Mouse (Mus musculus) heart, embryonic 15.5 days (tissue): ENCODE results near the gene Lsm6. TPM values are rescaled to one million over a fixed set of nuclear protein-coding genes. Genes with fewer than 3 reads are reported as not detected.
"Not testable (repeated sequence)": the region's sequence is repeated elsewhere in the genome, so short reads cannot be mapped to it uniquely, and the experiment has no call there.

Source experiments
- ATAC-seq: fragments of 200-750 bp; cut with Nextera tagmentation; replicated peaks from 2 replicates; pipeline ENCODE4 v1.8.0; 2017; ENCODE audit warnings: low read depth, moderate TSS enrichment; ENCODE audit not compliant: insufficient number of reproducible peaks, insufficient read depth, low FRiP score
- H3K27ac ChIP-seq: fragments of 300-500 bp; sonication (generic); 2 replicates; pipeline ENCODE4 v1.5.1; 2015; ENCODE audit warnings: mild to moderate bottlenecking, inconsistent platforms
- H3K27me3 ChIP-seq: fragments of 300-500 bp; sonication (generic); 2 replicates; pipeline ENCODE4 v1.6.1; 2015; ENCODE audit warnings: inconsistent platforms
- H3K36me3 ChIP-seq: fragments of 300-500 bp; sonication (generic); 2 replicates; pipeline ENCODE4 v1.6.1; 2015; ENCODE audit warnings: mild to moderate bottlenecking, inconsistent platforms
- H3K4me1 ChIP-seq: fragments of 300-500 bp; sonication (generic); replicated peaks from 2 replicates; pipeline ENCODE4 v1.6.1; 2015; ENCODE audit warnings: inconsistent platforms
- H3K4me2 ChIP-seq: fragments of 300-500 bp; sonication (generic); 2 replicates; pipeline ENCODE4 v1.6.1; 2015; ENCODE audit warnings: inconsistent platforms, mild to moderate bottlenecking, moderate library complexity
- H3K4me3 ChIP-seq: fragments of 300-500 bp; sonication (generic); 2 replicates; pipeline ENCODE4 v1.5.1; 2015; ENCODE audit warnings: mild to moderate bottlenecking, inconsistent platforms
- H3K9ac ChIP-seq: fragments of 300-500 bp; sonication (generic); 2 replicates; pipeline ENCODE4 v1.6.1; 2015; ENCODE audit warnings: mild to moderate bottlenecking, inconsistent platforms
- H3K9me3 ChIP-seq: fragments of 300-500 bp; sonication (generic); replicated peaks from 2 replicates; pipeline ENCODE4 v1.6.1; 2016; ENCODE audit warnings: inconsistent platforms
- WGBS: fragments of 180-500 bp; shearing (Covaris S2); methylation state at CpG from one replicate; pipeline ENCODE4 v1.1.7; 2015; ENCODE audit warnings: mixed read lengths; 5-methylcytosine and 5-hydroxymethylcytosine counted together
- polyA plus RNA-seq: library from polyadenylated mRNA; unstranded; fragments of >200 nt; fragmentation: Nextera tagmentation; extraction: Ambion mirVana; gene quantifications from 2 replicates; pipeline ENCODE4 v1.2.1, GENCODE M21; 2015

Lsm6 gene
- polyA plus RNA-seq, 1 experiment from 2014 or later, result 155 TPM

DNA sequence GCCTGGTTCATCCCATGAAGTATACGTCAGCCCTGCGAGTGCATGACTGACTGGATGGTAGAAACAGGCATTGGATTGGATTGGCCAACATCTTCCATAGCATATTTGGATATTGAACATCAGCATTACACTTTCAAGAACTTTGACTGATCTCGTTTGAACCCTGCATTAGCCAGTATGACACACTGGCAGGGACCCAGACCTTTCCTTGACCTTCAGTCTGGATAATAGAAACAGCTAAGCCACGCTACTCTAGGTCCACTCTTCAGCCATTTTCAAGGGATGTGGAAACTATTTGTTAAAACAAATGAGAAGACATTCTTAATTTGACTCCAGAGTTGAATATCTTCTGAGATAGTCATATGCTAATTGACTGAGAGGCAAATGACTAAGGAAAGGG, 3.6 kb upstream of the Lsm6 start:
- Histone ChIP-seq H3K4me3 (no peak overlapping the region), H3K9ac (no peak overlapping the region), H3K9me3 (no peaks in the 10 kb centered on the region), H3K27me3 (no peaks in the 10 kb centered on the region), H3K4me1 (peaks cover 5% of the 10 kb centered on the region), H3K36me3 (no peaks in the 10 kb centered on the region), H3K27ac (no peak overlapping the region), H3K4me2 (no peak overlapping the region)
- no peak for ATAC-seq
- 78% methylated on average over 4 of the region's 4 CpGs for WGBS

DNA sequence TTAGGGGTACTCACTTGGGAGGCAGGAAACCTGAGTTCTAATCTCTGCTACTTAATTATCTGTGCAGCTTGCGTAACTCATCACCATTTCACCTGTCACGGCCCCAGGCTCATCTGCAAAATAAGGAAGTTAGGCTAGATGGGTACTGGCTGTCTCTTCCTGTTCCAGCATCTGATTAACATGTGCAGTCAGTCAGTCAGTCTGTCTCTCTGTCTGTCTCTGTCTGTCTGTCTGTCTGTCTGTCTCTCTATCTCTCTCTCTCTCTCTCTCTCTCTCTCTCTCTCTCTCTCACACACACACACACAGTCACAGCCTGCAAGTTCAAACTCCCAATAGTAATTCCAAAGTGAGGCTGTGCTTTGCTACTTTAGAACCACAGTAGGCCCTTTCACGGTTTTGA, 967 bp downstream of the Lsm6 start:
- 22% methylated on average over 3 of the region's 3 CpGs for WGBS
- H3K36me3 ChIP-seq, ATAC-seq, H3K27me3 ChIP-seq, H3K9me3 ChIP-seq: not testable (repeated sequence)
- peak overlapping the region; percentile 84; the same call in 1 of the 2 replicates for H3K9ac ChIP-seq
- H3K4me2 ChIP-seq, result peak overlapping the region; percentile 58
- peaks cover 17% of the 10 kb centered on the region for H3K4me1 ChIP-seq
- H3K27ac ChIP-seq, result peak overlapping the region; percentile 96
- peak overlapping the region; percentile 77 for H3K4me3 ChIP-seq

DNA sequence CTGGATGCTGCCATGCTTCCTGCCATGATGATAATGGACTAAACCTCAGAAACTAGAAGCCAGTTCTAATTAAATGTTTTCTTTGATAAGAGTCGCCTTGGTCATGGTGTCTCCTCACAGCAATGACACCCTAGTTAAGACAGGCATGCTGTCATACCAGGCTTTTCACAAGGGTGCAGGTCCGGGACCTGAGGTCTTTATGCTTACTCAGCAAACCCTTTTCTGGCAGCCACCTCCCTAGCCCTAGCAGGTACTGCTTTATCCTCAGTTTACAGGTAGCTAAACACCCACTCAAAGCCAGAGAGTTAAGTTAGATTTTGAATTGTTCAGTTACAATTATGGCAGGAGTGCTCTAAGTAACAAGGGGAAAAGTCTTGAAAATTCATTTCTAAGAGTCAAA, 6.2 kb downstream of the Lsm6 start:
- no peak overlapping the region for H3K4me3 ChIP-seq
- H3K27me3 ChIP-seq, result no peaks in the 10 kb centered on the region
- H3K36me3 ChIP-seq, result peaks cover 26% of the 10 kb centered on the region
- no peak for ATAC-seq
- no peaks in the 10 kb centered on the region for H3K9me3 ChIP-seq
- H3K27ac ChIP-seq, result no peak overlapping the region
- 90% methylated on average over 2 of the region's 2 CpGs for WGBS
- H3K9ac ChIP-seq, result no peak overlapping the region
- peaks cover 13% of the 10 kb centered on the region for H3K4me1 ChIP-seq
- H3K4me2 ChIP-seq, result no peak overlapping the region

DNA sequence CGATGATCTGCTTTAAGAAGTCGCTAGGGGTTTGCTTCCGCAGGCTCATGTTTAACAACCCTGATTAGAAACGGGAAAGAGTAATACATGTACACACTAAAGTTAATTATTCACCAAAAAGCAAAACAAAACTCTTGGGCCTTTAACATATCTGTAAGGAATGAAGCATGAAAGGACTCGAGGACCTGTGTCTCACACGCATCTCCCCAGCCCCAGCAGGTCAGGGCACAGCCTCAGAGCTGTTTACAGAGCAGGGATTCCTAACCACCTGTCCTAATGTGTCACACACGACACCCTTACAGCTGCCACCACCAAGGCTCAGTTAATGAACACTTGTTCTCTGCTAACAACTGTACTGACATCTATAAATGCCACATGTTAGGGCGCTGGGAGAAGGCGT, 7.9 kb downstream of the Lsm6 start:
- peaks cover 36% of the 10 kb centered on the region for H3K36me3 ChIP-seq

DNA sequence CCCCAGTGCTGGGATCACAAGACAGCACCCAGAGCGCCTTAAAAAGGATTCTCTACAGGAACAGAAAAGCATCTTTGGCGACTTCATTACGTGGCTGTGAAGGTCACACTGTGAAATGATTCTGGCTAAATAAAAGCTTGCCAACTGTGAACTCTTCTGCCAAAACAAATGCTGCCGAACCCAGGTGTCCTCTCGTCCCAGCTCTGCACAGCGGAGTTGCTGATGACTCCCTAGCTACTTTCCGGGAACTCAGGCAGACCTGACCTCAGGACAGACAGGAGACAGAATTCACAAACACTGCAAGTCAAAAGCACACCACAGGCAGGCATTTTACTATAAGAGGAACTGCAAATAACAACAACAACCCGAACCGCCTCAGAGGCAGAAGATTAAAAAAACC, 8.5 kb downstream of the Lsm6 start:
- Histone ChIP-seq H3K9me3 (no peaks in the 10 kb centered on the region), H3K4me2 (no peak overlapping the region), H3K9ac (no peak overlapping the region), H3K27ac (no peak overlapping the region), H3K27me3 (no peaks in the 10 kb centered on the region), H3K4me1 (0 out of 2 replicates have a peak, but pooled peaks cover 3% of the 10 kb centered on the region), H3K36me3 (peaks cover 40% of the 10 kb centered on the region), H3K4me3 (no peak overlapping the region)
- no peak for ATAC-seq
- 90% methylated on average over 9 of the region's 9 CpGs for WGBS

More for the DNA sequence above, 7.9 kb downstream of the Lsm6 start:
- Histone ChIP-seq H3K4me1 (0 out of 2 replicates have a peak, but pooled peaks cover 3% of the 10 kb centered on the region), H3K9ac (no peak overlapping the region), H3K9me3 (no peaks in the 10 kb centered on the region), H3K27me3 (no peaks in the 10 kb centered on the region), H3K4me2 (no peak overlapping the region), H3K4me3 (no peak overlapping the region), H3K27ac (no peak overlapping the region)
- no peak for ATAC-seq
- WGBS, result 81% methylated on average over 9 of the region's 9 CpGs

DNA sequence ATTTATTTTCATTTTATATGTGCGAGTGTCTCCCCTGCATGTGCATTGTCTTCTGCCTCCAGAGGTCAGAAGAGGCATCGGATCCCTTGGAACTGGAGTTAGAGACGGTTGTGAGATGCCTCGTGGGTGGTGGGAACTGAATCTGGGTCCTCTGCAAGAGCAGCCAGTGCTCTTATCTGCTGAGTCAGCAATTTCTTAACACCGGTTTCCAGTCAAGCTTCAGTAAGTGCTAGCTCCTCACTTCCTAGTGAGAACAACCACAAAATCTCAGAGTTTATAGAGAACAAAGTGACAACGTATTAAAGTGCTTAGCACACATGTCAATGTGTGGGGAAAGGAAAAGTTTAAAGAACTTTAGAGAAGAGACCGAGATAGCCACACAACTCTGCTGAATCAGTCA, 9.2 kb downstream of the Lsm6 start:
- H3K9me3 ChIP-seq, result no peaks in the 10 kb centered on the region
- WGBS, result 91% methylated on average over 7 of the region's 7 CpGs
- H3K27ac ChIP-seq, result no peak overlapping the region
- H3K4me3 ChIP-seq, result no peak overlapping the region
- no peak overlapping the region for H3K9ac ChIP-seq
- no peak for ATAC-seq
- no peaks in the 10 kb centered on the region for H3K27me3 ChIP-seq
- peaks cover 47% of the 10 kb centered on the region for H3K36me3 ChIP-seq
- 0 out of 2 replicates have a peak, but pooled peaks cover 3% of the 10 kb centered on the region for H3K4me1 ChIP-seq
- H3K4me2 ChIP-seq, result no peak overlapping the region

DNA sequence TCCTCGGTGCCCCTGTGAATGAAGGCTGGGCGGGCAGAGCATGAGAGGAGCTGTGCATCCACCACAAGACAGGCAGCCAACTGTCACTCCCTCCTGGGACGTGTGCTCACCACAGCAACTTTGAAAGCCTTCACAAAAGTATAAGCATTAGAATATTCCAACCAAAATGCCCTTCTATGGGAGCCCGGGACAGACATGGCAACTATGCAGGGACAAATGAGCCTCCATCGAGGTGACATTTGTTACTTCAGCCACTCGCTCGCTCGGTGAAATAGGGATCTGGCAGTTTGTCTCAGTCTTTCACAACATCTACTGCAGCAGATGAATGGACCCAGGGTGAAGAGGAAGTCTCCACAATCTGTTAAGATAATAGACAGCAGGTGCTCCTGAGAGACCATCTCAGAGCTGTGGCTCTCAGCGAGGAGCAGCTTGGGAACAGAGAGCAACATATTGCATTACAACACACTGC, 10.7 kb downstream of the Lsm6 start:
- Histone ChIP-seq H3K9me3 (no peaks in the 10 kb centered on the region), H3K9ac (no peak overlapping the region), H3K4me3 (no peak overlapping the region), H3K4me1 (no peaks in the 10 kb centered on the region), H3K27ac (no peak overlapping the region), H3K36me3 (peaks cover 62% of the 10 kb centered on the region), H3K27me3 (no peaks in the 10 kb centered on the region), H3K4me2 (no peak overlapping the region)
- WGBS, result 86% methylated on average over 9 of the region's 9 CpGs
- no peak for ATAC-seq

DNA sequence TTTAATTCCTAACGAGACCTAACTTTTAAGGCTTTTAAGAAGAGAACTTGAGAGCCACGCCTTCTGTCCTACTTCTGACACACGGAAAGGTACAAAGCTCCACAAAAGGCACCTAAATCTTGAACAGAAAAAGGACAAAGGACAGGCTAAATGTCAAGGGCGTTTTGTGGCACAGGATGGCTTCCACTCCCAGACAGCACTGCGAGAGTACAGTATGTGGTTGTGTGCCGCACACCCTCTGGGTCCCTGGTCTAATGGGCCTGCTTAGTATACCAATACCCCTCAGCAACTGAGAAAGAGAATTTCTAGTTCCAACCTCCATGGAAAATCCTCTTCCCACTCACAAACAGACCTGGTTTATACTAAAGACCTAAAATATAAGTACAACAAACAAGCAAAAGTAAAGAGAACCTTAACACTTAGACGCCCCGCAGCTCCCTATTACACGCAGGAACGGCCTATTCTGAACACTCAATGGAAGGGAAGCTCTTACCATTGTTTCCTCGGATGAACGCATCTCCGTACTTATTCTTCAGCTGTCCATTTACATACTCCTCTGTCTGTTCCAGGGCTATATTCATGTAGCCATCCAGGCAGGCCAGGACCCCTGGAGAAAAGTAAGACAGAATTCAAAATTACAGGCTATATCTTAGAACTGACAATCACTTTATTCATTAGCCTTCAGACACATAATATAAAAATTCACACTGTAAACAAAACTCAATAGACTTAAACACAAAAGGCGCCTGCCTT, 11.3 kb downstream of the Lsm6 start:
- Histone ChIP-seq H3K27ac (no peak overlapping the region), H3K4me3 (no peak overlapping the region), H3K4me2 (no peak overlapping the region), H3K9ac (no peak overlapping the region), H3K36me3 (peaks cover 68% of the 10 kb centered on the region), H3K9me3 (no peaks in the 10 kb centered on the region), H3K27me3 (no peaks in the 10 kb centered on the region), H3K4me1 (no peaks in the 10 kb centered on the region)
- 93% methylated on average over 14 of the region's 14 CpGs for WGBS
- ATAC-seq, result no peak

DNA sequence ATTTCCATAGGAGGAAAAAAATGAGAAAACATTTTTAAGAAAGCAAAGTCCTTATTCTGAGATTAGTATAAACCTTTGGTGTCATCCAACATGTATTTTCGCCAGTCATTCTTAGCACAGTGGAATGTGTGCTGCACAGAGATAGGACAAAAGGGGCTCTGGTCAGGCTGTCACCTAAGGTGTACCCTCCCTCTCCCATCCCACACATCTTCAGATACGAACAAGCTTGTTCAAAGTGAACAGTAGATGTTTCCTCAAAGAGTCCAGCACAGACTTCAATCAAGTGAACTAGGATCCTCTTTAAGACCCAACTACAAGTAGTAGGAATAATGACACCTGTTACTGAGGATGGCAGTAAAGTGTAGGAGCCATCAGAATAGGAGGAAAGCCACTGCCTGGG, 12.1 kb downstream of the Lsm6 start:
- Histone ChIP-seq H3K4me2 (no peak overlapping the region), H3K9me3 (no peaks in the 10 kb centered on the region), H3K27ac (no peak overlapping the region), H3K4me1 (no peaks in the 10 kb centered on the region), H3K36me3 (peaks cover 68% of the 10 kb centered on the region), H3K27me3 (no peaks in the 10 kb centered on the region), H3K9ac (no peak overlapping the region), H3K4me3 (no peak overlapping the region)
- WGBS, result 89% methylated on average over 2 of the region's 2 CpGs
- ATAC-seq, result no peak

DNA sequence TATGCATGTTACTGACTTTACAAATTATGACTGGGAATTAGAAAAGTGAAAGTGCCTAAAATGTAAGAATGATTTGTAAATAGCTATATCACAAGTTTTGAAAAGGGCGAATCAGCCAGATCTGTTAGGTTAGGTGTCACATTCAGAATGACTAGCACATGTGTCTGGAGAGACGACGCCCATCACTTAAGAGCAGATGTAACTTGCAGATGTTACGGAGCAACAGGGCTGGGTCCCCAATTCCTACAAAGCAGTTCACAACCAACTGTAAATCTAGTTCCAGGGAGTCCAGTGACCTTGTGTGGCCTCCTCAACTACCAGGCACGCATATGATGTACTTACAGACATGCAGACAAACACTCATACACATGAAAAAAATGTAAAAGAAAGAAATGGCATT, 12.5 kb downstream of the Lsm6 start:
- no peak overlapping the region for H3K4me2 ChIP-seq
- no peak overlapping the region for H3K27ac ChIP-seq
- H3K27me3 ChIP-seq, result no peaks in the 10 kb centered on the region
- H3K9ac ChIP-seq, result no peak overlapping the region
- no peaks in the 10 kb centered on the region for H3K9me3 ChIP-seq
- WGBS, result 94% methylated on average over 5 of the region's 5 CpGs
- H3K4me3 ChIP-seq, result no peak overlapping the region
- H3K4me1 ChIP-seq, result no peaks in the 10 kb centered on the region
- peaks cover 70% of the 10 kb centered on the region for H3K36me3 ChIP-seq
- ATAC-seq, result no peak

DNA sequence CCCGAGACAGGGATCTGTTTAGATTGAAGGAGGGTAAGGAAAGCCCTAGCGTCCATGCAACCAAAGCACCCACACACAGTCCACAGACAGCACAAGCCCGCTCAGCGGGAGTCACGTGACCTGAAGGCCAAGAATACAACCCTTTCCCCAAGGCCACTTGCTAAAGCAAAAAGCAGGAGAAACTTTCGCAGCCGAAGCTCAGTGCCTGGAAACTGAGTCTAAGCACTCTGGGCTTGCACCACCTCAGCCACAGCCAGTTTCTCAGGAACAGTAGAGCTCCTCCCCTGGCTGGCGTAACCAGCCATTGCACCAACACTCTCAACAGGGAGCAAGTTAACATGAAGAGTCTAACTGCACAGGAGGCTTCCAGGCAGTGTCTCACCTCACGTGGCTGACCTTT, 13.7 kb downstream of the Lsm6 start:
- peaks cover 68% of the 10 kb centered on the region for H3K36me3 ChIP-seq
- no peak overlapping the region for H3K4me3 ChIP-seq
- ATAC-seq, result no peak
- no peak overlapping the region for H3K9ac ChIP-seq
- no peaks in the 10 kb centered on the region for H3K9me3 ChIP-seq
- H3K4me2 ChIP-seq, result no peak overlapping the region
- H3K27ac ChIP-seq, result no peak overlapping the region
- WGBS, result 91% methylated on average over 9 of the region's 9 CpGs
- no peaks in the 10 kb centered on the region for H3K27me3 ChIP-seq
- no peaks in the 10 kb centered on the region for H3K4me1 ChIP-seq

DNA sequence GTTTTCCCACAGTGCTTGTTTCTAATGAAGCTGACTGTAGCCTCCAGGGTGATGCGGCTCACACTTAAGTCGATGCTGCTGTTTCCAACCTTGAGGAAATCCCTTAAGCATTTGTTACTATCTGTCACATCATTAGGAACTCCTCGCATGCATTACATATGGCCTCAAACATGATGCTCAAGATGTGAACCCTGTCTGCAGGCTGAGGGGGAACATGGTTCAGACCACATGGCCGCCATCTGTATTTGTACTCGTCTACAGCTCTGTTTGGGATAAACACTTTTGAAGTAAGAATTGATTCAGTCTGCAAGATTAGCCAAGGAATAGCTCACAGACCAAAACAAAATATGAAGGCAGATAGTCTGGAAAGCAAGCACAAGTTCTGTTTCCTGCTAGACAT, 14.9 kb downstream of the Lsm6 start:
- H3K36me3 ChIP-seq, result peaks cover 63% of the 10 kb centered on the region
- no peaks in the 10 kb centered on the region for H3K27me3 ChIP-seq
- no peaks in the 10 kb centered on the region for H3K9me3 ChIP-seq
- no peaks in the 10 kb centered on the region for H3K4me1 ChIP-seq
- ATAC-seq, result no peak
- no peak overlapping the region for H3K9ac ChIP-seq
- no peak overlapping the region for H3K4me3 ChIP-seq
- 94% methylated on average over 5 of the region's 5 CpGs for WGBS
- H3K4me2 ChIP-seq, result no peak overlapping the region
- H3K27ac ChIP-seq, result no peak overlapping the region
